Mouse (Mus musculus) cerebellum, adult 9-10 months (tissue): ENCODE data around the gene Fthl17f.
"Not testable (repeated sequence)": the region's sequence is repeated elsewhere in the genome, so short reads cannot be mapped to it uniquely, and the experiment has no call there.

Source experiments
- DNase-seq: peaks from one replicate; pipeline ENCODE4 v3.0.0; 2022

The Fthl17f gene

GRCm38 (mm10) chrX:9062715-9063114, at the start of gene Fthl17f:
Gene Fthl17f (plus strand): TSS chrX:9063015.
- not testable (repeated sequence) for DNase-seq

GRCm38 (mm10) chrX:9016079-9016478, 46.7 kb upstream of the Fthl17f start:
- no peak for DNase-seq

- no peak for DNase-seq
Observed at GRCm38 (mm10) chrX:9019481-9019880, 43.3 kb upstream of the Fthl17f start.

GRCm38 (mm10) chrX:9033193-9033592, 29.6 kb upstream of the Fthl17f start, which contains the start of gene Fthl17e:
Gene Fthl17e (plus strand): TSS chrX:9033493.
- DNase-seq, result not testable (repeated sequence)

- DNase-seq, result not testable (repeated sequence)
Observed at GRCm38 (mm10) chrX:9041611-9042010, 21.2 kb upstream of the Fthl17f start.

GRCm38 (mm10) chrX:9060952-9061351, 1.9 kb upstream of the Fthl17f start:
- peak; percentile 78 for DNase-seq

GRCm38 (mm10) chrX:9062101-9062500, 714 bp upstream of the Fthl17f start:
- no peak for DNase-seq

- peak; percentile 40 for DNase-seq
Observed at GRCm38 (mm10) chrX:9077699-9078098, 14.9 kb downstream of the Fthl17f start.

- DNase-seq, result not testable (repeated sequence)
Observed at GRCm38 (mm10) chrX:9095066-9095465, 32.3 kb downstream of the Fthl17f start.

- DNase-seq, result no peak
Observed at GRCm38 (mm10) chrX:9104262-9104661, 41.4 kb downstream of the Fthl17f start, which contains the start of gene 4930402K13Rik. Gene 4930402K13Rik (plus strand): TSS chrX:9104562.

GRCm38 (mm10) chrX:9110381-9110780, 47.6 kb downstream of the Fthl17f start:
- no peak for DNase-seq
